Mouse (Mus musculus) c-Kit-positive CD71-negative TER-119-negative erythroid progenitor cells, embryonic 14.5 days (primary cell): ENCODE data around the gene Ddo.

ENCODE experiments used
- DNase-seq: peaks from one replicate; pipeline ENCODE4 v3.0.0-alpha.2; 2013; ENCODE audit warnings: low read depth

The Ddo gene

DNA sequence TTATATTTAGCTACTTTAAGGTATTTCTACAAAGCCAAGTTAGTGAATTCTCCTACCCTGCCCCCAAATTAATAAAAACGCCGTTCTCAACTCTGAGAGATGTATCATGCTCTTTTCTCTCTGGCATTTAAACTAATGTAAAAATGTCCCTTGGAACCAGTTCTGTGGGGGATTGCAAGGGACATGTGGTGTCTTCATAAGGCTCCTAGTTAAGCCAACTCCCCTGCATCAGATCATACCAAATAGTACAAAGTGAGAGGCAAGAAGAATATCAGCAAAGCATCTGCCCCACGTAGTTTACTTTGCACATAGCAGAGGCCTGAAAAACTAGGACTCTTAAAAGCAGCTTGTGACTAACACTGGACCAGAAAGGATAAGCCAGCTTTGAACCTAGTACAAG is 86.9 kb downstream of the Ddo start:
- DNase-seq: no peak

DNA sequence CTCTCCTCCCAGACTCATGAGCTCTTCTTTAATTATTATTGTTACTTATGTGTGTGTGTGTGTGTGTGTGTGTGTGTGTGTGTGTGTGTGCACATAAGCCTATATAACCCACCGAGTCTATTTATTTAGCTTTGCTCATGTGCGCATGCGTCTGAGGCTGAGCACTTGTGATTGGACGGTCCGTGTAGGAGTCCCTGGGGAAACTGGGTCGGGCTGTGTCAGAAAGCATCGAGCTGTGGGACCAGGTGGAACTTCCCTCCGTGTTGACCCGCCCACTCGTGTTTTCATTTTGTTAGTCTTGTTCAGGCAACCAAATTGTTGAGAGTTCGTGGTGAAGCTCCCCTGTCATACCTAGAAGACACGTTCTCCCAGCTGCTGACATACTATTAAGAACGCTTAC is 88.6 kb downstream of the Ddo start:
- no peak for DNase-seq

DNA sequence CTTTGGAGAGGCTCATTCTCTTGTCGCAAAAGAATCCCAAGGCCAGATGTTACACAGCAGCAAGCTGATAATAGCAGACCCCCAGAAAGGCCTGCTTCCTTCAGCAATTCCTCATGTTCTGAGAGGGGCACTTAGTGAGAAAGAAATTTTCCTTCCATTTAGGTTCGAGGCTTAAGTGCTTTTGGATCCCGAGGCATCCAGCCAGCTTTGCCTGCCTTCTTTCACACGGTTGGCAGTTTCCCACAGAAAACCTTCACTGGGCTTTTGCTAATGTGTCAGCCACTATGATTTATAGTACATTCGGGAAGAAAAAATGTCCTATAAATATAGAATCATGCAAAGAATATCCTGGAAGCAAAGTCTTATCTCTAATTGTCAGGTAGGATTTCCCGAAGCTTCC is 89.3 kb downstream of the Ddo start:
- DNase-seq: no peak

DNA sequence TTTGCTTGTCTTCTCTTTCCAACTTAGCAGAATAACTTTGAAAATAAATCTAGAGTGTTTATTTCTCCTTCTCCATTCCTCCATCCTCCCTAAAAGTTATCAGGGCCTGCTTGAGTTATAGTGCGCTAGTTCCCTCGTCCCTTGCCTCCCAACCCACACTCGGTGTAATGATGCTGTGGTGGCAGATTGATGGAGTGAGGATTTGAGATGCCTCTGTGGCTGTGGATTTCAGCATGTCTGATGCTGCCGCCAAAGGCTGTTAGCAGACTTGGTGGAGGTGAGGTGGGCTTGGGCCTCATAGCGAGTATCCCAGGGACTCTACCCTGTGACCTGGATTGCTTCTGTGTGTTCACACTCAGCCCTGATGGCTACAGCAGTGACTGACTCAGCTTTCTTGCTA is 91.1 kb downstream of the Ddo start:
- DNase-seq: no peak

DNA sequence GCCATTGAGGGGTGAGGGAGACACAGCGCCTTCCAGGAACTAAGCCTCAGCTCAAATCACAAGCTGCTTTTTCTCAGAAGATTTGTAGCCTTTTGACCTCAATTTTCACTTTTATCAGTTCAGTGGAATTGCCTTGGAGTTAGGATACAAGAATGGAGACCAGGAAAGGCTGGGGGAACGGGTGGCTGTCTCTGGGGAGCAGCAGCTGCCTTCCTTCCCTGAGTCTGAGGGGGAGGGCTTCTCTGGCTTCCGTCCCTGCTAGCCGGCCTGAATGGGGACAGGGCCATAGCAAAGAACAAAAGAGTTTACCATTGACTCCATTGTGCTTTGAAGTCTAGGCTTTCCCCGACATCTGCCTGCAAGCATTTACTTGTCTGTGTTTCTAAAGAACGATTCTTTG is 94.5 kb downstream of the Ddo start:
- DNase-seq: no peak

DNA sequence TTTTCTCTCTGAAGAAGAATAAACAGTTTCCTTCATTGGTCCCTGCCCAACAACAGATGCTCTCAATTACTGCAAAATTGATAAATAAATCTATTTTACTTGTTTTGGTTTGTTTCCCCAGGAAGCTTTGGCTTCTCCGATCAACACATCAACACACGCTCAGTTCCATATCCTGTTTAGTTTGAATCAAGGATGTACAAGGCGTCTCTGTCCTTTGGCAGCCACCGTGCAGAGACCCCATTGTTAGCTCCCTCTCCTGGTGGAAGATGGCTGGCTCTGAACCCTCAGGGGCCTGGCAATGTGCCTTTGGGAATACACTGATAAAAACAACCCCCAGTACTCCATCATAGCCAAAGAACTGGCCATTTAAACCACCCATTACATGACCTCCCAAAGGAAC is 95.3 kb downstream of the Ddo start:
- DNase-seq: no peak

DNA sequence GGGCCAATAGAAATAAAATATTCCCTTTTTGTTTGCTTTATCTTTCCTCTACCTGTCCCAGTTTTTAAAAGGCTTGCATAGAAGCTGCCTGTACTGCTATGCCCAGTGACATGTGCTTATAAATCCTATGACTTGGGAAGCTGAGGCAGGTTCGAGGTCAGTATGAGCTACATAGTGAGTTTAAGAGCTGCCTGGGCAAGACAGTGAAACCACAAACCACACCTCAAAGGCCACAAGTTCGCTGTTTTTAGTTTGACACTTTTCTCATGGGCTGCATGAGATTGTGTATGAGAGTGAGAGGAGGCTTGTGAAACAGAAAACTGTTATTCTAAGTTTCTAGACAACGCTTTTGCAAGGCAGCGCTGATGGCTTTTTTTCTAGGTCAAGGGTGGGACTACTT is 95.7 kb downstream of the Ddo start:
- DNase-seq: no peak

DNA sequence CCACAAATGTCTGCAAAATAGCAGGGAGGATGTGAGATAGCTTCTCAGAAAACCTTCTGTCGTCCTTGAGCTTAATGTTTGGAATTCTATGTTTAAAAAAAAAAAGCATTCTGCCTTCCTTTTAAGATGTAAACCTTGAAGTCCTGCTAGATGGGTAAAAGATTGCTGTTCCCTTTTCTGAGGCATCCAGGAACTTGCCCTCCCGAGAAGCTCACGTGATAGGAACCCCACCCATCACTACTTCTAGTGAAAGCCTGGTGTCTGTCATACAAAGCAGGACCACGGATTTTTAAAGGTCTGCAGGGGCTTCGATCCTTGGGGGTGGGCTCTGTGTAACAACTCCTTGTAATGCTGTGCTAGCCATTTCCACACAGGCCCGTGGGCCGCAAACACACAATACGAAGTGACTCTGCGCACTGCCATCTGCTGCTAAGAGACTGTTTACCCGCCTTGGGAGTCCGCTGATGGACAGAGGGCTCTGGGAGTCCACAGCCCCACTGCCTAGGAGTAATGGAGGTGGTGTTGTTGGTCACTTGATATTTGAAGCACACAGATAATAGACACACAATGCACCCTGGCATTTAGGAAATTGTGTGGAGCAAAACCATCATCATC is 96.6 kb downstream of the Ddo start:
- no peak for DNase-seq

DNA sequence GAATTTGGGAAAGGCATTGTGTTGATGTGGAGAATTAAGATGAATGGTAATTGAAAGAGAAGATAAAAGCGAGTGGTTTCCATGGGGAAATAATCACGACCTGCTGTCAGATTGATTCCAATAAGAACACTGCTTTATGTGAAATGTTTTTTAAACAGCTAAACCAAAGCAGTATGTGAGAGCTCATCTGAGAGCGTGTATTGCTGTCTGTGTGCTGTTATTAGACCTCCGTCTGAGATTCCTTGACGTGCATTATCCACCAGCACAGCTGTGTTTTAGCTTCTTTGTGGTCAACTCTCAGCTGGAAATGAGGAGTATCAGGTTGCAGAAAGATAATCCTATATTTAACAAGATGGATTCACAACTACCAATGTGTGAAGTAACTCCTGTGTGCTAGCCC is 97.2 kb downstream of the Ddo start:
- DNase-seq: no peak

DNA sequence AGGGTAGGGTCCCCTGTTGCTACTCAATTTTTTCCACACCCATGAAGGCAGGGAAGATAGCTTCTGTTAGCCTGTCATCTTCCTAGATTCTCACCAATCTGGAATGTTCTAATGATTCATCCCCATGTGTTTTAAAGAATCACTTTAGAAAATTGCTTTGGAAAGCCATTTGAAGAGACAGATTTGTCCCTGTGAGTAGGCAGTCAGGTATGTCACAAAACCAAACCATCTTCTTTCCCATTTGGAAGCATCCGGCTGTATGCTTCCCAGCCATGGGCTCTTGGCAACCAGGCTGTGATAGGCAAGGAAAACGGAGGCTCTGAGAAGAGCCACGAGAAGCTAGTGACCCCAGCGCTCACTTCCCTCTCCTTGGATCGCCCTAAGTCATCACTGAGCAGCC is 100.4 kb downstream of the Ddo start:
- DNase-seq: no peak
